Mouse (Mus musculus) frontal cortex, postnatal 10 days (tissue): ENCODE measurements at regions not wholly inside any gene's neighbourhood (a gene's known extent, or its start where the extent isn't known, plus 50 kb on each side); places are given as distances from the start of the nearest gene placed in this dataset.

Source experiments
- DNase-seq, 2 experiments: peaks; one replicate each; pipeline ENCODE4 v3.0.0; 2022; ENCODE audit warnings: low spot score in 2 of 2, mixed read lengths in 1 of 2

DNA sequence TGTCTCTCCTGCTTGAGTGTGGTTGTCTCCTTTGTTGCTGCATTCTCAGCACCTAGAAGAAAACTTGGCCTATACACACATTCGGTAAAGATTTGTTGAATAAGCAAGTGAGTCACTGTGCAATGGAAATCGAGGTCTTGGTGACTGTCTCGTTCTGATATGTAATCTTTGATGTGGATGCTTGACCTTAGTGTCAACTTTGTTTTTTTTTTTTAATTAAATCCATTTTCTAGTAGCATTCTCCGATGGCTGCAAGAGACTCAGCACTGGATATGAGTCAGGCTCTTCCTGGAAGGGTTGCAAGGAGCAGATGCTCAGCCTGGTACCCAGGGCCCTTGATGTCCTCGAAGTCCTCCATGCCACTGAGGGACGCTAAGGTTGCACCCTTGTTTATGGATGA lies 50.9 kb upstream of the Ampd3 start:
- DNase-seq = no peak
